Mouse (Mus musculus) neural tube, embryonic 10.5 days (tissue): ENCODE measurements at regions not wholly inside any gene's neighbourhood (a gene's known extent, or its start where the extent isn't known, plus 50 kb on each side); places are given as distances from the start of the nearest gene placed in this dataset.
"Not testable (repeated sequence)": the region's sequence is repeated elsewhere in the genome, so short reads cannot be mapped to it uniquely, and the experiment has no call there.

ENCODE experiments used
- DNase-seq: peaks from one replicate; pipeline ENCODE4 v3.0.0-alpha.2; 2017; ENCODE audit warnings: low spot score; ENCODE audit errors: extremely low spot score

- peak; percentile 30 for DNase-seq
These were observed 52.6 kb upstream of the Slc28a3 start for GRCm38 (mm10) chr13:58663316-58663715.

- peak; percentile 20 for DNase-seq
These were observed 58.0 kb upstream of the Slc28a3 start for GRCm38 (mm10) chr13:58668664-58669063.

GRCm38 (mm10) chr13:58670206-58670605, 59.5 kb upstream of the Slc28a3 start:
- DNase-seq = no peak

DNA sequence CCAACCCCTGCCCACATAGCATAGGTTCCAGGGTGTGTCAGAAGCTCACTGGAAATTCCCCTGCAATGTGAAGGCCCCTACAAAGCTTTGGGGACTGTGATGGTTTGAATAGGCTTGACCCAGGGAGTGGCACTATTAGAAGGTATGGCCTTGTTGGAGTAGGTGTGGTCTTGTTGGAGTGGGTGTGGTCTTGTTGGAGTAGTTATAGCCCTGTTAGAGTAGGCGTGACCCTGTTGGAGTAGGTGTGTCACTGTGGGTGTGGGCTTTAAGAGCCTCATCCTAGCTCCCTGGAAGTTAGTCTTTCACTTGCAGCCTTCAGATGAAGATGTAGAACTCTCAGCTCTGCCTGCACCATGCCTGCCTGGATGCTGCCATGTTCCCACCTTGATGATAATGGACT, 64.9 kb upstream of the Slc28a3 start:
- DNase-seq = not testable (repeated sequence)

DNA sequence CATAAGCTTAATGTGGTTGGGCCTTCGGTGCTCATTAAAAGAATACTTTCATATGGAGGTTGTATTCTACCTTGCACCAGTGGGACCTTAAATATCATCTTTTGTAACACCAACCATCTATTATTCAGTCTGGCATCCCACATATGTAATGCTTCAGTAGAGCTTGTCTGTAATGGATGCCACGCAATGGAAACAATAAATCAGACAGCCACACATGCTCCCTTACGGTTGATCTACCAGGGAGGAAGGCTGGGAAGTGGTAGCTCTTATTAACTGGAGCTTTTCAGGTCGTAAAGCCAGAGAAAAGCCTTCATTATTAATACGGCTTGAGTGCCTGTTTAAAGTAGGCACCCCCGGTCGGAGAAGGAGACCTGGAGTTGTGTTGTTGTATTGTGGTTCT, 66.8 kb upstream of the Slc28a3 start:
- no peak for DNase-seq

DNA sequence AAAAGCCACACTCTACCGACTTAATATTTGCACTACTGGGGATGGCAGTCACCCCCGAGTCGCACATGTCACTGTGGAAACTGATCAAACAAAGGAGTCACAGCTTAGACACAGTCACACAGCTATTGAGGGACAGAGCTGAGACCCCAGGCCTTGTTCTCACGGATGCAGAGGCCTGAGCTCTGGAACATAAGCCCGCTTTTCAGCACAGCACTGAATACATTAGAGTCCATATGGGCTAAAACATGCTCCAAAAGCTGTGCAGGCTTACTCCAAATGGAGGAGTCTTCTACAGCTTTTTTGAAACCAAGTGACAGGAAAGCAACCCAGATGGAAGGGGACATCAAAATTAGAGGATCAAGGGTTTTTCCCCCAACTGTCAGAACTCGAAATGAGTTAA, 69.0 kb upstream of the Slc28a3 start:
- no peak for DNase-seq

DNA sequence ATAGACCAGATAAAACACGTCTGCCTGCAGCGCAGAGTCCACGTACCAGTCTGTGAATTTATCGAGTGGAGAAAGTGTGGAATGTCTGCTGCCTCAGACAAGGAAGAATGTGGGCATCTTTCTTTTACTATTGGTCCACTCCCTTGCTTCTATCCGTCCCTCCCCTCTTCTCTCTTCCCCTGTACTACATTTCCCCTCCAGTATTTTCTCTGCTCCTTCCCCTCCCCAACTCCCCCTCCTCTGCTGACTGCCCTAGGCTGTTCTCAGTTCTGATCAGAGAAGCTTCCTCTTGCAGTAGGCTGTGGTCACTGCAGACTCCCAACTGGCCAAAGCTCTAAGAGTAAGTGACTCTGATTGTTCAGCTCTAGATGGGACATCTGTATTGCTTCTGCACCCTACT, 76.1 kb upstream of the Slc28a3 start:
- no peak for DNase-seq

DNA sequence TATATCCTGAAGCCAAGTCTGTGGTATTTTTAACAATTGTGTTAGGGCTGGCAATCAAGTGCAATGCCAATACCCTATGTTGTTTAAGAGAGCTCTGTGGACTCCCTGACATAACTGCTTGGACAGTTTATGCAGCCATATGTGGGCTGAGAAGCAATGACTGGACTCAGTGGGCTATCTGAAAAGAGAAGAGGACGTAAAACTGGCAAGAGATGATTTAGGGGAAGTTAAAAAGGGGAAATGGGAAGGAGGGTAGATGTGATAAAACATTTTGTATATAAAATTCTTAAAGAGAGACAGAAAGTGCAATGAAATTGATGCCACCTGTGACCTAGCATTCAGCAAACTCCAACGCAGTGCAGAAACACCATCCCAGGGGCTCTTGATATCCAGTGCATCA, 76.9 kb upstream of the Slc28a3 start:
- DNase-seq = no peak

GRCm38 (mm10) chr13:58688249-58688648, 77.6 kb upstream of the Slc28a3 start:
- no peak for DNase-seq

DNA sequence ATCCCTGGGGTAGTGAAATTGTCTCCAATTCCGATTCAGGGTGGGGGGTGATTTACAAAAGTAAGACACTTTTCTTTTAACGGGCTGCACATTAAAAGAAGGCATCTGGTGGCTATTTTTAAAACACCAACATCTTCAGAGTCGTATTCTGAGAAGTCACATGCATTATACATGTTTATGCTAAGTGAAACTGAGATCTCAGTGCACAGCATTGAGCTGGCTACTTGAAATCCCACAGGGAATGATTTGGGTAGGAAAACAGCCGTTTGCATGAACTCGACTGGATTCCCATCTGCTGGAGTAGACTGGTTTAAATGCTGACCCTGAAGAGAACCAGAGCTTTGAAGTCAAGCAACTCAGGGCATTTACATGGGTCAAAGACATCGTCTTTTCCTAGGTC, 84.0 kb upstream of the Slc28a3 start:
- no peak for DNase-seq

DNA sequence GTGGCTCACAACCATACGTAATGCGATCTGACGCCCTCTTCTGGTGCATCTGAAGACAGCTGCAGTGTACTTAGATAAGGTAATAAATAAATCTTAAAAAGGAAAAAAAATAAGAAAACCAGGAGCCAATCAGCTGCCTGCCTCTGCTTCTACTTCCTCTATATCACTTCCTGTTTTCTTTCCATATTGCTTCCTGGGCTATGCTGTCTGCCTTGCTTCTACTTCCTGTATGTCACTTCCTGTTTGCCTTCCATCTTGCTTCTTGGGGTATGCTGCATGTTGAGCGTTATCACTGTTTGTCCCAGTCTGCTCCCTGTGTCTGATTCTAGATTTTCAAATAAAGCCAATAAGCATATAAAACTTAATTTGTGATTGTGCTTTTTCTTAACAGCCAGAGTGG, 85.3 kb upstream of the Slc28a3 start:
- DNase-seq = no peak

- DNase-seq = no peak
These were observed 89.3 kb upstream of the Slc28a3 start for GRCm38 (mm10) chr13:58700021-58700420.

DNA sequence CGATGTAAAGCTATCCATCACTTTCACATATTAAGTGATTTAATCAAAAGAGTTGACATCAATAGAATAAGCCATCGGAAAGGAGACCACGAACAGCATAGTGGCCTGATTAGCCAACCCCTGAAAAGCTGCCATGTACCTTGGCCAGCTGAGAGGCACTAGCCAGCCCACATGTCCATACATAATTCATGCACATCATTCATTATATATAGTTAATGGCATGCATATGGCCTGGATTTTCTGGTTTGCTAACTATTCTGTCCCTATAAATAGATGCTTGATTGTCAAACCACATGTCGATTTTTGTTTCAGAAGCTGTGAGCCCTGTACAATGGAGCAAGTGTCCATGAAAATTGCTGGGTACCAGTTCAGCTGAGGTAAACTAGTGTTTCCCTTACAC, 93.5 kb upstream of the Slc28a3 start:
- no peak for DNase-seq

GRCm38 (mm10) chr13:58716584-58716983, 89.8 kb upstream of the Ntrk2 start:
- DNase-seq = no peak

GRCm38 (mm10) chr13:58730500-58731105, 75.8 kb upstream of the Ntrk2 start:
- DNase-seq = peak; percentile 20

DNA sequence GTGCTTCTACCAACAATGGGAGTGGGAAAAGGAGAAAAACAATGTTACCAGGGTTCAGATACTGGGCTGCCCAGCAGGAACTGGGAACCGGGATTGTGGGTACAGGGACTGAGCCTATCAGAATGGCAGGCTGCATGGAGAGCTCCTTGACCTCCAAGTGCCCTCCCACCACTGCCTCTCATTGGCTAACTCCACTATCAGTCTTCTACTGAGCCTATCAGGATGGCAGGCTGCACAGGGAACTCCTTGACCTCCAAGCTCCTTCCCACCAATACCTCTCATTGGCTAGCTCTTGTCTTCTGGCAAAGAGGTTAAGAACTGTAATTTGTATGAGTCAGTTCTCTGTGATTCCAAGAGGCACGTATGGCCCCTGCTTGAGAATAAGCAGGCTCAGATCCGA, 73.6 kb upstream of the Ntrk2 start:
- no peak for DNase-seq

- no peak for DNase-seq
These were observed 72.8 kb upstream of the Ntrk2 start for GRCm38 (mm10) chr13:58733615-58734014.

DNA sequence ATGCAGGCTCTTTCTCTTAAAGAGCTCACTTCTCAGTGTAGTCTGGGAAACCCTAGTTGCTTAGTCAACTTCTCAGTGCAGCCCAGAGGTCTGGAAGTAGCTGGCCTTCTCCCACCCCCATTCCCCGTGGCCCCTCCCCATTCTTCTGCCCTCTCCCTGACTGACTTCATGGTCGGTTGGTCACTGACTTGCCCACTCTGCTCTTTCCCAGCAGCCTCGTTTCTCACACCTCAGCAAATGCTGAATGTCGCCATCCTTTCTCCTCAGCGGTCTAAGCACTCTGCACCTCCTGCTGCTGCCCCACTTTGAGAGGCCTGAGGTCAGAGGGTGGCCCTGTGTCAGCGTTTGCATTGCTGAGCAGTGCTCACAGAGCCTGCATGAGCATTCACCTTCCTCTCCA, 70.8 kb upstream of the Ntrk2 start:
- DNase-seq = no peak

GRCm38 (mm10) chr13:58740731-58741130, 65.6 kb upstream of the Ntrk2 start:
- DNase-seq = no peak

DNA sequence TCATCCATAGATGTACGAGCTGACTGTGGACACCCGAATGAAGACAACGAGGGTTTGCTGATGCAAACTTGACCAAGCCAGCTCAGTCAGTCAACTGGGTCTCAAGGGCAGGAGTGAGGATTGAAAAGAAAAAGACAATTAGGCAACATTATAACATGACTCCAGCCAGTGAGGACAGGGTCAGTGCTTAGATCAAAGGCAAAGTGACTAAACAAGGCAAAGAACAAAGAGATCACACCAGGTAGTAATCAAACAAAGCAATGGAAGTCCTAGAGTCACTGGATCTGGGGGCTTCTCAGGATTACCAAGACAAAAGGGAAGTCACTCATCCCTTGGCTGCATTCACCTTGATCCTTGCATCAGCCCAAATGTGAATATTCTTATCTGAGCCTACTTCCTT, 60.3 kb upstream of the Ntrk2 start:
- no peak for DNase-seq

- DNase-seq = no peak
These were observed 58.7 kb upstream of the Ntrk2 start for GRCm38 (mm10) chr13:58747685-58748084.

- DNase-seq = no peak
These were observed 50.2 kb upstream of the Ntrk2 start for GRCm38 (mm10) chr13:58756125-58756524.
